Mouse (Mus musculus): ENCODE measurements around the gene Il10.

Gene Il10

DNA sequence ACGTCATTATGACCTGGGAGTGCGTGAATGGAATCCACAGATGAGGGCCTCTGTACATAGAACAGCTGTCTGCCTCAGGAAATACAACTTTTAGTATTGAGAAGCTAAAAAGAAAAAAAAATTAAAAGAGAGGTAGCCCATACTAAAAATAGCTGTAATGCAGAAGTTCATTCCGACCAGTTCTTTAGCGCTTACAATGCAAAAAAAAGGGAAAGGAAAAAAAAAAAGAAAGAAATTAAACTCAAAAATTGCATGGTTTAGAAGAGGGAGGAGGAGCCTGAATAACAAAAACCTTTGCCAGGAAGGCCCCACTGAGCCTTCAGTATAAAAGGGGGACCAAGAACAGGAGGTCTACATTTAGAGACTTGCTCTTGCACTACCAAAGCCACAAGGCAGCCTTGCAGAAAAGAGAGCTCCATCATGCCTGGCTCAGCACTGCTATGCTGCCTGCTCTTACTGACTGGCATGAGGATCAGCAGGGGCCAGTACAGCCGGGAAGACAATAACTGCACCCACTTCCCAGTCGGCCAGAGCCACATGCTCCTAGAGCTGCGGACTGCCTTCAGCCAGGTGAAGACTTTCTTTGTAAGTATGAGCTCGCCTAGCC lies at the start of gene Il10:
TSS of gene Il10 (plus strand) at position 354 of the 607 bp plus-strand sequence.
- DNase-seq (ENCODE audit: low spot score): no peak

DNA sequence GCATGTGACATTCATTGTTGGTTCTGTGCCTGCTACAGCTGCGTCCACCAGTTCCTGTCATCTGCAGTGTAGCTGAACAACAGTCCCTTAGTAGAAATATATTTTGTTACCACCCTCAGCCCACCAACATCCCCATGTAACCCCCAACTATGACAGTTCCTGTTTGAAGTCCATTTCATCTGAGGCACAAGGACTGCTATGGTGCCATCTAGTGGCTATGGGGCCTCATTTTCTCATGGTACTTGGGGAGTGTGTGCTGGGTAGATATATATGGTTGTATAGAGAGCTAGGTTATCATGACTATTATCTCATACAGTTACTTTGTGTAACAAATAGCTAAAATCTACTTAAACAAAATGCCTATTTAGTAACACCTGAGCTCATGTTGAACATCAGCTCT lies 40.2 kb upstream of the Il10 start:
- DNase-seq (ENCODE audit: low spot score): peak; percentile 17

DNA sequence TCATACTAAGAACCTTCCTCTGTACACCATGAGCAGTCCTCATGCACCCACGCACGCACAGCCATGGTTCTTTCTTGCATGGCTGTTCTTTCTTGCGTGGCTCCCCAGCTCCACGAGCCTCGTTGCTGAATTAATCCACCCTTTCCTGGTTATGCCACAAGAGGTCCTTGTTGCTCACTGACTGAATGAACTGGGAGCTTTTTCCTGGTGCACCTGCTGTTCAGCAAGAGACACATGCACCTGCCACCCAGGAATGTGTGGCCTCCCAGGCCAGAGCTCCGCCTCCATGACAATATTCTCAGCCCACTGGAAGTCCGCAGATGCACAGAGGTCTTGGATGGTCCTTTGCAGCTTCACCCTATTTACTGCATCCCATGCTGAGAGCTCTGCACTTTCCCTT lies 35.2 kb upstream of the Il10 start:
- no peak for DNase-seq (ENCODE audit: low spot score)

DNA sequence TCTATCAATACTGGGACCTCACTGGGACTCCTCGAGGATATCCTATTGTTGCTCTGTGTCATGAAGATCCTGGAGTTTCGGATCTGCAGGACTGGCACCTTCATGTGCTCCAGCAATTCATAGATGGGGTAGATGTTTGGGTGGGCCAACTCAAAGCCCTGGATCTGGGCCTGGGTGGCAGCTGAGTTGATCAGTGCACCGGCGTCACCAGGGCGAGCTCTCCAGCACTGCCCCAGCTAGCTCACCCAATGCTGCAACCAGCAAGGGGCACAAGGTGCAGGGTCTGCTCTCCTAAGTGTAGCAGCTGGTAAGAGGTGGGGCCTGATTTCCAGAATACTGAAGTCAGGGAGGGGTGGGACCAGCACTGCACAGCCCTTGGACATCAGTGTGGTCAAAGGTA lies 32.6 kb upstream of the Il10 start:
- no peak for DNase-seq (ENCODE audit: low spot score)

DNA sequence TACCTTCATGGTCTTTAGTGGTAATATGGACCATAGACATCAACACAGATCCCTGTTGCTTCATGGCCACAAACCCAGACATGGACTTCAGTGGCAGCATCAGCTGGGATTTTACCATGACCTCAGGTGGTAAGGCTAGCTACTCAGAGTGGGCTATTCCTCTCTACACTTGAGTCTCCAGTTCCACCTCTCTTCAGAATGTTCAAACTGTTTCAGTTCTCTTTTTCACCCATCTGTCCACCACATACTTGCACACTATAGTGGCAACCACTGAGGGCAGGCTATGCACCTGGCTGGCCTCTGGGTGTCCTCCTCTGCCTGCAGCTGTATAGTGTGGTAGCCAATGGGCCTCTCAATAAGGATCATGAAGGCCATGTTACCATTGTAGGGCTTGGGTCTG lies 32.2 kb upstream of the Il10 start:
- no peak for DNase-seq (ENCODE audit: low spot score)

DNA sequence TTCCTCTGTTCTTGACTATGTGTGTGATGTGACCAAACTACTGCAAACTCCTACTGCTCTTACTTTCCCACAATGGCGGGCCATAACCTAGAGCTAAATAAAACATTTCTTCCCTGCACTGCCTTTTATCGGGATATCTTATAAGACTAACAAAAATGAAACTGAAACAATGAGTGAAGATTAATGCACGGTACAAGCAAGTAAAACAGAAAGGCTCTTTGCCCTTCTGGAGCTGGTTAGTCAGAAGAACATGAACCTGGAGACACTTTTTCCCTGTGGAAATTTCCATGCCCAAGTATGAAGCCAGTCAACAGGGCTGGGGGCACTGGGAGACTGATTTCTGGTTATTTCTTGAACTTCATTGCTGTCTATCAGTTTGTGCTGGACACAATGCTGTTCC lies 30.3 kb upstream of the Il10 start:
- no peak for DNase-seq (ENCODE audit: low spot score)

DNA sequence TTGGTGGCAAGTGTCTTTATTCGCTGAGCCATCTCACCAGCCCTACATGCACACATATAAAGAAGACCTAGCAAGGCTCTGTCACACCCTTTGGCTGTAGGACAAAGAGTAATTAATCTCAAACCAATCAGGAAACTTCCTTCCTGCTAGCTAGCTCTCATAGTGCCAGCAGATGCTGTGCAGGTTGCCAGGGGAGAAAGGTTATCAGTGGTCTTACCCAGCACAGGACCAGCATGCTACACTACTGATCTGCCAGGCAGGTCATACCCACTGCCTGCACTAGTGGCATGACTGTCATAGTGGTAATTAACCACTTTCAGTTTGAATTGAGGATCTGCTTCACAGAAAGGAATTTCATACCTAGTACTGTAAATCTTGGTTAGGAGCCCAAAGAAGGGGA lies 29.2 kb upstream of the Il10 start:
- DNase-seq (ENCODE audit: low spot score): no peak

DNA sequence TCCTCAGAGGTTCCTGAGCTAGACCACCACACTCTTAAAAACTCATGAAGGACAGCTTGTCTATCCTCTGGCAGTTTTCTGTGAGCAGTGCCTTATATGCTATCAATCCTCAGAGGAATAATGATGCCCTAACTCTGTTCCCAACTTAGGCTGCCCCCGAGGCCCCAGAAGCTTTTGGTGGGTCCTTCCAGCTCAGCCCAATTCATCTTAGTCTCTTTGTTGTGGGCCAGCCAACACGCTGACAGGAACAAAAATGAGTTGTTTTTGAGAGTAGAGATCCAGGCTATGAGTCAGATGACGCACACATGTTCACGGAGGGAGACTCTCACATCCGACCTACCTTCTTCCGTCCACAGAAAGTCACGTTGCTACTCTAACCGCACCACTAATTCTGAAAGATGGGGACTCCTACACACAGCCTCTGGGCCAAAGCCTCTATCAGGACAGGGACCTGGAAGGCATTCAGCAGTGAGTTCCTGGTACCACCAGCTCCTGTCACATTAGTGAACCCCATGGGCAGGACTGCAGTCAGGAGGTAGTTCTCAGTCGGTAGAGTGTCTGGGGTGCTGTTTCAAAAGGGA lies 26.0 kb upstream of the Il10 start:
- no peak for DNase-seq (ENCODE audit: low spot score)

DNA sequence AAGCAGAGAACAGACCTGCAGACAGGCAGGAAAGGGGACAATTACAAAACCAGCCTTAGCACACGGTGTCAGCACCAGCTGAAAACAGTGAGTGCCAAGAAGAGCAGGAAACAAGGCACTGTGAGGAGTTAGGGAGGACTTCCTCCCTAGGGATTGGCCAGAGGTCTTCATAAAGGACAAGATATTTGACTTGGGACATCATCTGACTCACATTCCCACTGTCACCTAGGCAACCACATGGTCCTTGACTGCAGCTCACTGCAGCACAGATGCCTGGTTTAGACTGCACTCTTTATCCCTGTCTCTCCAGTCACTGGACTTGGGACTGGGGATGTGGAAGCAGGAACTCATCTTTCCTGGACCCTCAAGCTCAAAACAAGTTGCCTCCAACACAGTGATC lies 24.1 kb upstream of the Il10 start:
- DNase-seq (ENCODE audit: low spot score): no peak

DNA sequence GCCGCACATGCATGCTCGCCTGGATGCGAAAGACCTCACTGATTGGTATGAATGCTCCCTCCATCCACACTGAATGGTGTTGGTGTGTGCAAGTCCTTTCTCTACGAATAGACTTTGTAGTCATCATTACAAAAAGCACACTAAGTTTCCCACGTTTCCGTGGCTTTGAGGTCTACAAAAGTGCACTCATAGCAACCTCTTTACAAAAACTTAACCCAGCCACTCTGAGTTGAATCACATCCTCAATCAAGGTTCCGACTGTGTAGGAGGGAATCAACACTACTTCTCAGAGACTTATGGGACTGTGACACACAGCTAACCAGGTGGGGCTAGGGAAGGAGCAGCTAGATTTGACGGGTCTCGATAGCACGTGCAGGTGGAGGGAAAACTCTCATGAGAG lies 23.3 kb upstream of the Il10 start:
- no peak for DNase-seq (ENCODE audit: low spot score)

DNA sequence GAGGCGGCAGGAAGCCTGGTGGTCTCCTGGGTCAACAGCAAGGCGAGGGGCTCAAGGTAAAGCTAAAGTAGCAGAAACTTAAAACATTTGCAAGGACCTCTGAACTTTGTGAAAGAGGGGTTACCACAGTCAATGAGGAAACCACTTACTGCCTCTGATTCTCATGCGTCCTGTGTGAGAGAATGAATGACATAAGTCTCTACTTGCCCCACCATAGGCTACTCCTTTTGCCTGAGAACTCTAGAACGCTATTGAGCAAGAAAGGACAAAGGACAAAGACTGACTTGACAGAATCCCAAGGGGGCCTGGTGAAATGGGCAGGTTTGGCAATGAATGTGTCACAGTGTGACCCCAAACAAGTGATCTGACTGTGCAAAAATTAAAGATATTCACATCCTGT lies 22.2 kb upstream of the Il10 start:
- no peak for DNase-seq (ENCODE audit: low spot score)

DNA sequence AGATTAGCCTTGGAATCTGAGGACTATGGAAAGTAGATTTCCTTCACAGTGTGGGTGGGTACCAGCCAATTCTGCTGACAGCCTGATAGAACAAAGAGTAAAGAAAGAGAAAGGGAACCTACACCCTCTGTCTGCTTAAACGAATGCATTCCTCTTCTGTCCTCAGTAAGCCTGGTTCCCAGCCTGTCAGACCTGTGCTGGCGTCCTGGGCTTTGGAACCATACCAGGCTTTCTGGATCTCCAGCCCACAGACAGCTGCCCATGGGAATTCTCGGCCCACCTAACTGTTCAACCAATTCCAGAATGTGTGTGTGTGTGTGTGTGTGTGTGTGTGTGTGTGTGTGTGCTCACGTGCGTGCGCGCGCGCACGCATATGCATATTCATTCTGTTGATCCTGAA lies 21.3 kb upstream of the Il10 start:
- no peak for DNase-seq (ENCODE audit: low spot score)

DNA sequence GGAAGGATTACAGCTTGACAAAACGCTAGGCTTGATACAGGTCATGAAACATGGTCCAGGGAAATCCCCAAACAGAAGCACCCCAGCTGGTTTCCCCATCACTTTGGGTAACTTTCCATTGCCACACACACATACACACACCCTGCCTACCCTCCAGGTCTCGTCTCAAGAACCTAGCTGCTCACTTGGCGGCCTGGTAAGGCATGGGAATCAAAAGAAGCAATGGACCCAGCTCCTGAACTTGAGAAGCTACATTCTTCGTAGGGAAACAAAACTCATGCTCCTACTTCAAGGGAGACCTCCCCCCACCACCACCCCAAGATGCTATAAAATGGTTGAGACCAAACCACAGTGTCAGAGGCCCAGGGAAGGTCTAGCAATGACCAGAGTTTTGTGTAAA lies 19.9 kb upstream of the Il10 start:
- DNase-seq (ENCODE audit: low spot score): no peak

DNA sequence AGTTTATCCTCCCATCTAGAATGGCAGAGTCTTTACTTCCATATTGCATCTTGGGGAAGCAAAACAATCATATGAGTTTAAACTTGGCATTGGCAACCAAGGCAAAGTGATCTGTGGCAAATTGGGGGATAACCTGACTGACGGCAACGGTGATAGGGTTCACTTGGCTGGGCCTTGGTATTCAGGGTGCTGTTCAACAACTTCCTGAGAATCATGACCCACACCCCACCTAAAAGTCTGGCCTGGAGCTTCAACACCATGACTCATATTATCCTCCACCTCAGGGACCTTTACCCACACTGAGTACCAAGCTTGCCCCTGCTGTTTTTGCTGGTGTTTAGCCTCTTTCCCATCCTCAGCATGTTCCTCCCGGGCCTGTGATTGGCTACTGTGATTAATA lies 19.3 kb upstream of the Il10 start:
- DNase-seq (ENCODE audit: low spot score): no peak

DNA sequence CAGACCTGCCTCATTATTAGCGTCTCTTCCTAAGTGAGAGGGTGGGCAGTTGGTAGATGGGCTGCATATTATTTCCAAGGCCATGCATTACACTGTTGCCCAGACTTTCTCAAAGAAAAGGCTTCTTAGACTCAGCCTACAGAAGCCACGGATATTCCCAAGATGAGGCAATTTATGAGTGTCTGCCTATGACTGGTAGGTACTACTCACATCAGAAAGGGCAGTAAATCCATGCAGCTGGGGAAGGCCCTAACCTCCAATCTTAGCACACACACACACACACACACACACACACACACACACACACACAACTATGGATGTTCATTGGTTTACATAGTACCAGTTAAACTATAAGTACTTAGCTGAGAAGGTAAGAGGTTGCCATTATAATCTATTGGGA lies 17.1 kb upstream of the Il10 start:
- no peak for DNase-seq (ENCODE audit: low spot score)

DNA sequence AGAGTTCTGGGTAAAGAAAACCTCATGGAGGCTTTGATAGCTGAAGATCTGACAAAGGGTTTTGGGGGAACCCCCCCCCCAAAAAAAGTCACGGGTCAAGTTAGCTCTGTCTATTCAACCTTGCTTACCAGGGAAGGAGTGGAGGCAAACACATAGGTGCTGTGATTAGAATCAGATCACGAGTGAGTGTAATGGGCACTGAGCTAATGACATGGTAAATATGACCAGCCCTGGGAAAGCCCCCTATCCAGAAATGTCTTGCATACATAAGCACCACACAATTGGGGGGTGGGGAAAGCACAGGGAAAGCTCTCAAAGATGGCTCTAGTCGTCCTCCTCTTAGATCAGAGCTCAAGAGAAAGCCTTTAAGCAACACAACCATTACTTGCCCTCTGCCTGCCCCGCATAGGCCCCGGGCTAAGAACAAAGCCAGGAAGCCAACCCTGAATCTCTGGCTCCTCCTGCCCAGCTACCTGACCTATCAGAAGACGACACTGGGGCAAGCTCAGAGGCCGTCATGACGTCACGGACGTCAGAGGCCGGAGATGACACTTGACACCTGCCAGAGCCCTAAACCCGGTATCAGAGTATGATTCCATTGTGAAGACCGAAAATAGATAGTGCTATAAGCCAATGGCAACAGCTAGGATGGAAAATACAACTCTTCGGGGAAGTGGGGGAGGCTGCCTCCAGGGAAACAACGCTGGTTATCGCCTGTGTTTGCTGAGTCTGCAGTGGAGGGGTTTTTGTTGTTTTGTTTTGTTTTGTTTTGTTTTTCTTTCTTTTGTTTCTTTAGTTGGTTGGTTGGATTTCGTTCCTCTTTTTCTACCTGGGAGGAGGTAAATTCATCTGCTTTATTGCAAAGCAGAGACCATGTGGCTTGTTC lies 16.4 kb upstream of the Il10 start:
- DNase-seq (ENCODE audit: low spot score): no peak

DNA sequence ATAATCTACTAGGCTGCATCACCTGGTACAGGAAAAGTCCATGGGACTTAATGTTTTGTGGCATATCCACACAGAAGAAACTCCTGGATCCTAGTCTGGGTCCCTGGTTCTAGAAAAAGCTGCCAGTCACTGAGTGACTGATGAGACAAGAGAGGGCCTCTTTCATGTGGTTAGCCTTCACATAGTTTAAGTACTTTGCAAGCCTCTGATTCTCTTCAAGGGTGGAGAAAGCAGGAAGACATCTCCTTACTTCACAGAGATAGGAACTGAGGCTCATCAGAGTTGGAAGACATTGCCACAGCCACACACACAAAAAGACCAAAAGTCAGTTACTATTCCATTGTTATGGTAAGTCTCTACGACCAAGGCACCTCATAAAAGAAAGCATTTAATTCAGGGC lies 13.6 kb upstream of the Il10 start:
- no peak for DNase-seq (ENCODE audit: low spot score)

DNA sequence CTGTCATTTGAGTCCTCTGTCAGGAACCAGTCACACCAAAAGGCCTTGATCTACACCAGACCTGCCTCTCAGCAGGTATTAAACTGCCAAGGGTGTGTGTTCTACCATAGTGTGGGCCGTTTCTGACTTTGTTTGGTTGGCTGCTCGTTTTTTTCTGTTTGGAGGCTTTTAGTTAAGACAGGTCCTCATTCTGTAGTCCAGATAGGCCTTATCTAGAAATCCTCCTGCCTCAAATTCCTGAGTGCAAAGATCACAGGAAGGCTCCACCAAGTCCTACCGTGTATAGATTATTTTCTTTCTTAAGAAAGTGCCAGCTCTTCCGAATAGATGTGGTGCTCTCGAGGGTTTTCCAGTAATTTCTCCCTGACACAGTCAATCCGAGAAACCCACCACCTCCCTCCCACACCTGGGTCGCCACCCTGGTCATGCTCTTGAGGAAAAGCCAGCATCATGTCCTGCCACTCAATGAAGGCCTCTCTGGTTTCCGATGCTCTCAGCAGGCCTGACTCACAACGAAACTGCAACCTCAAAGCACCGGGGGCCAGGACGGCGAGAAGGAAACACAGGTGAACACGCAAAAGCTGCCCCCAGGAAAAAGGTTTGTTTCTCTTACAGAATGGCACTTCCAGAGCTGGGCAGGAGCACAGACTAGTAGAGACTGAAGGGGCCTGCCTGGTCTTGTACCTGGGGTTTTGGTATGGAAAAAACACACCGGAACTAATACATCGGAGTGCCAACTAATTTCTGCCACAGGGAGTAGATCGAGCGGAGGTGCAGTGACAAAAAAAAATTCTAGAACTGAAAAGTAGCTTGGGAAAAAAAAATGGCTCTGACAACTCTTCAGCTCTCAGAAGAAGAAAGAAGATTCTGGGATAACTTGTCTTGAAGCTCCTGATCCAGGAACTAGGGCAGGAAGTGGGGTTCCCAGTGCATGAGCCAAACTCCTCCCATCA lies 9.2 kb upstream of the Il10 start:
- no peak for DNase-seq (ENCODE audit: low spot score)

DNA sequence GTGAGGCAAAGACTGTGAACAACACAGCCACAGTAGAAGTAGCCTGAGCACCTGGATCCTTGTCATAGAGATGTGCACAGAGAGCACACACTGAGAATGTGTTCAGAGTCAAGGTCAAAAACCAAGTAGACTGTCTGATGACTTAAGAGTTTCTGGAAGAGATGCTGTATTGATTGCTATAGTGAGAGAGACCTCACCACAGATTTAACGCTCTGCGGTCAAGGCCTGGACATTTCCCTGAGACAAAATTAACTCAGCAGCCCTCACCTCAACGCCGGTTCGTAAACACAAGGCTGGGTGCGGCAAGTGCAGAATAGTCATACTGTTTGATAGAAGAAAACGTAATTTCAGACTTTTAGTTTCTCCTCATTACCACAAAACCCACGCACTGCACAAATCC lies 7.2 kb upstream of the Il10 start:
- no peak for DNase-seq (ENCODE audit: low spot score)

DNA sequence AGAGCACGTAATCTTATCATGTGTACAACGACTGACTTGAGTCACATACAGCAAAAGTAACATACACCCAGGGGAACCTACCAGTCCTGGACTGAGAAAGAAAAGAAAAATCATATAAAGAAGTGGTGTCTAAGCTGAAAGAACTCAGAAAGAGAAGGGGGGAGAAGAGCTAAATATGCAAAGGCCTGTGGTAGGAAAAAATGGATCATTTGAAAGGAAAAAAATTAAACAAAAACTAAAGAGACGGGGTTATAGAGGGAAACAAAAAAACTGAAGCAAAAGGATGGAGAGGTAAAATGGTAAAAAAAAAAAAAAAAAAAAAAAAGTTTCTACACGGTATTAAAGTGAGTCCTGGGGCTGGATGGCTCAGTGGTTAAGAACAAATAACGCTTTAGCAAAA lies 5.7 kb upstream of the Il10 start:
- DNase-seq (ENCODE audit: low spot score): no peak

DNA sequence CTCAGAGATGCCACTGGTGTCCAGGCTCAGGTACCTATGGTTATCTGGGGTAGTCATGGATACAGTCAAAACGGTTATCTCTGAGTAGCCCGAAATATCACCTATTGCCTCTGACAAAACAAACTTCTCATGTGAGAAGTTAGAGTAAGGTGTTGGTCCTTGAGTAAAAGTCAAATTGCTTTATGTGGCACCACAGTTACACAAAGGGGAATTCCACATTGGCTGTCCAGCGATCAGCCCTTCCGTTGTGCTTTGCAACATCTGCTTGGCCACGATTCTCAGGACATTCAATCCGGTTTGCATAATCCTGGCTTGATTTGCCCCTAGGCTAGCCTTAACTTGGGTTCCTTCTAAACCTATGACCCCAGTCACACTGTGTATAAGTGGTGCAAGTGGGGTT lies 4.4 kb upstream of the Il10 start:
- DNase-seq (ENCODE audit: low spot score): no peak

DNA sequence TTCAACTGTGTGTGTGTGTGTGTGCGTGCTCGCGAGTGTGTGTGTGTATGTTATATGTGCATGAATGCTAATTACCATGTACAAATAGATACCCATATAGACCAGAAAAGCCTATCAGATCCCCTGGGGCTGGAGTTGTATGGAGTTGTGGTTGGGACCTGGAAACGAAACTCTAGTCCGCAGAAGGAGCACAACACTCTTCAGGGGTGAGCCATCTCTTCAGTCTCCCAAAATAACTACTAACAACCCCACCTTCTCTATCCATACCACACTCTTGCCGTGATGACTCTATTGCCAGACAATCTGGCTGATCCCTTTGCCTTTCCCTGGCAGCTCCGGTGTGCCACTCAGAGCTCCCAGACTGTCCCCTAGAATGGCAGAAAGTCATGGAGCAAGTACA lies 3.8 kb upstream of the Il10 start:
- no peak for DNase-seq (ENCODE audit: low spot score)

Data from spleen, adult 12 weeks (tissue).